Mouse (Mus musculus) WW6 (cell line): ENCODE data around the gene Zfp652.
"Not testable (repeated sequence)": the region's sequence is repeated elsewhere in the genome, so short reads cannot be mapped to it uniquely, and the experiment has no call there.

Source experiments
- DNase-seq: peaks from one replicate; pipeline ENCODE4 v3.0.0-alpha.2; 2013; ENCODE audit warnings: low read depth, low spot score

Zfp652 gene

GRCm38 (mm10) chr11:95710478-95710877 is 2.0 kb upstream of the Zfp652 start:
- no peak for DNase-seq

GRCm38 (mm10) chr11:95712085-95712562 is 349 bp upstream of the Zfp652 start:
- no peak for DNase-seq

GRCm38 (mm10) chr11:95713225-95713810 is 845 bp downstream of the Zfp652 start:
- no peak for DNase-seq

GRCm38 (mm10) chr11:95713811-95714241 is 1.4 kb downstream of the Zfp652 start:
- no peak for DNase-seq

GRCm38 (mm10) chr11:95714411-95714810 is 1.9 kb downstream of the Zfp652 start:
- DNase-seq, result no peak

- DNase-seq, result no peak
These were observed 3.7 kb downstream of the Zfp652 start for GRCm38 (mm10) chr11:95716136-95716535.

GRCm38 (mm10) chr11:95719356-95719755 is 6.9 kb downstream of the Zfp652 start:
- no peak for DNase-seq

GRCm38 (mm10) chr11:95723287-95723686 is 10.8 kb downstream of the Zfp652 start, which contains the start of gene B130006D01Rik:
TSS of gene B130006D01Rik (plus strand) at chr11:95723587.
- no peak for DNase-seq

GRCm38 (mm10) chr11:95724466-95724865 is 12.0 kb downstream of the Zfp652 start:
- DNase-seq, result no peak

GRCm38 (mm10) chr11:95726156-95726555 is 13.7 kb downstream of the Zfp652 start:
- no peak for DNase-seq

GRCm38 (mm10) chr11:95727947-95728346 is 15.5 kb downstream of the Zfp652 start:
- DNase-seq, result no peak

- no peak for DNase-seq
These were observed 16.7 kb downstream of the Zfp652 start for GRCm38 (mm10) chr11:95728916-95729907.

GRCm38 (mm10) chr11:95734485-95734884 is 22.0 kb downstream of the Zfp652 start:
- DNase-seq, result no peak

GRCm38 (mm10) chr11:95737811-95738210 is 25.3 kb downstream of the Zfp652 start:
- DNase-seq, result no peak

GRCm38 (mm10) chr11:95744521-95744920 is 32.0 kb downstream of the Zfp652 start:
- DNase-seq, result no peak

GRCm38 (mm10) chr11:95746821-95747220 is 34.3 kb downstream of the Zfp652 start:
- no peak for DNase-seq

GRCm38 (mm10) chr11:95748331-95748730 is 35.9 kb downstream of the Zfp652 start:
- DNase-seq, result no peak

- no peak for DNase-seq
These were observed 37.1 kb downstream of the Zfp652 start for GRCm38 (mm10) chr11:95749619-95750018.

GRCm38 (mm10) chr11:95750995-95751394 is 38.5 kb downstream of the Zfp652 start:
- DNase-seq, result peak; percentile 55

GRCm38 (mm10) chr11:95755137-95755536 is 42.7 kb downstream of the Zfp652 start:
- DNase-seq, result not testable (repeated sequence)

- DNase-seq, result no peak
These were observed 48.0 kb downstream of the Zfp652 start for GRCm38 (mm10) chr11:95760521-95760920.

- no peak for DNase-seq
These were observed 50.5 kb downstream of the Zfp652 start for GRCm38 (mm10) chr11:95762996-95763395.
